Mouse (Mus musculus): ENCODE measurements around the gene Gmds.

GRCm38 (mm10) chr13:32231956-32232355 is 106.6 kb downstream of the Gmds start:
- TF ChIP-seq ZNF384 (IDR thresholded peaks at IDR 0.05; ENCODE audit: low read depth, low read length) = no peak
- no peak for TF ChIP-seq ZC3H11A (IDR thresholded peaks at IDR 0.05; ENCODE audit: borderline replicate concordance, low read depth, low read length)

Measured in ES-E14 (cell line).